Mouse (Mus musculus): Measurements from ENCODE around the gene Rock2. TPM values are rescaled to one million over a fixed set of nuclear protein-coding genes. Genes with fewer than 3 reads are reported as not detected.

The Rock2 gene
- total and polyA plus RNA-seq, 3 experiments: 2.5 to 74.6 (median 71.9) TPM

DNA sequence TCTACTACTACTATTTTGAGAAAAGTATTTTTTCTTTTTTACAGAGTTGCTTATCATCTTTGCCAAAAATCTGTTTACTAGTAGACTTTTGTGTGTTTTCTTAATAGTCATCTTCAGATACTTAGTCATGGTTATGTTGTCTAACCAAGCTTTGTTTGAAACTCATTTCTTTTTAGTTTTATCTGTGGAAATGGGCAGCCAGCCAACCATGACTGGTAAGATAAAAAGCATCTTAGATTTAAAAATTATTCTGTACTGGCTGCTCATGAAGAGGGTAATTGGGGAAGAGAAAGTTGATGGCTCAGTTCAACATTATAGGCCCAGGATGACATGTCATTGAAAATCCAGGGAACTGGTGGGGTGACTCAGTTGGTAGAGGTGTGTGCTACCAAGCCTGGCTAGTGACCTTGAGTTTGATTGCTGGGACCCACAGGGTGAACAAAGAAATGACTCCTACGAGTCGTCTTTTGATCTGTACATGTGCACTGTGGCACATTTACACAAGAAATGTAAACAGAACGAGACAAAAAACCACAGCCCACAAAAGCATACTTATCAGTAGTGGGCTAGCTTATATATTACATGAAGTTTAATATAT lies 6.0 kb downstream of the Rock2 start:
- peak; percentile 40 for DNase-seq

DNA sequence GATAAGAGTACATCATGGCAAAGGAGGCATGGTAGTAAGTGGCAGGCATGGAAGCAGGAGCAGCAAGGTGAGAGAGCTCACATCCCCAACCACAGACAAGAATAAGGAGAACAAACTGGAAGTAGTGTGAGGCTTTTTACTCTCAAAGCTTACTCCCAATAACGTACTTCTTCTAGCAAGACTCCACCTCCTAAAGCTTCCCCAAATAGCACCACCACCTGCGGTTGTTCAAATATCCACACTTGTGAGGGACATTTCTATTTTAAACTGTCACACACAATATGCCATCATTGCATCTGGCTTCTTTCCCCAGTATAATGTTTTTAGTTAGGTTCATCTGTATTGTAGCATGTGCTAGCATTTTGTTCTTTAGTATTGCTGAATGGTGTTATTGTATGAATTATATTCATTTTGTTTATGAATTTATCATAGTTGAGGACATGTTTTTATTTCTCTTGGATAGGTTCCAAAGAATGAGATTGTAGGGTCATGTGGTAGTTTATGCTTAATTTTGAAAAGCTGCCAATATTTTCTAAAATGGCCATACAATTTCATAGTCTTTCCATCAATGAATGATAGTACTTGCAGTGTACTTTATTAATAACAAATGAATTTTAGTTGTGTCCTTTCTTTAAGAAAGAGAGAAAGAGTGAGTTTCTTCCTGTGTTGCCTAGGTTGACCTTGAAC lies 9.4 kb downstream of the Rock2 start:
- no peak for DNase-seq

DNA sequence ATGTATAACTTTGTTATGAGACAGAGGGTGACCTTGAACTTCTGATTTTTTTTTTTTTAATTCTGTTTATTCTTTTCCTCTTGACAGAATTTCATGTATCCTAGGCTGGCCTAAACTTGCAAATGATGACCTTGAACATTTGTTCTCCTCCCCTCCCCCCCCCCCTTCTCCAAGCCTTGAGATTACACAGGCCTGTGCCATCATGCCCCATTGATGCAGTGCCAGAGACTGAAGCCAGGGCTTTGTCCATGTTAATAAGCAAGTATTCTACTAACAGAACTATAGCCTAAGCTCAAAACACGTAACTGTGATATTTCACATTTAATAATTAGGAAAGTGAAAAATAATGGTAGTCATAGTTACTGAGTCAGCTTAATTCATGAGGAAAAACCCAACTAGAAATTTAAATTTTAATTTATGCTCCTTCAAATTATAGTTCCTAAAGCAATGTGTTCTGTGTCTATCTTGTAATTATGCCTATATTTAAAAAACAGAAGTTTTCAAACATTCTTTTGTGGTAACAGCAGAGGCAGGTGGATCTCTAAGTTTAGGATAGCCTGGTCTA lies 12.7 kb downstream of the Rock2 start:
- peak; percentile 48 for DNase-seq

DNA sequence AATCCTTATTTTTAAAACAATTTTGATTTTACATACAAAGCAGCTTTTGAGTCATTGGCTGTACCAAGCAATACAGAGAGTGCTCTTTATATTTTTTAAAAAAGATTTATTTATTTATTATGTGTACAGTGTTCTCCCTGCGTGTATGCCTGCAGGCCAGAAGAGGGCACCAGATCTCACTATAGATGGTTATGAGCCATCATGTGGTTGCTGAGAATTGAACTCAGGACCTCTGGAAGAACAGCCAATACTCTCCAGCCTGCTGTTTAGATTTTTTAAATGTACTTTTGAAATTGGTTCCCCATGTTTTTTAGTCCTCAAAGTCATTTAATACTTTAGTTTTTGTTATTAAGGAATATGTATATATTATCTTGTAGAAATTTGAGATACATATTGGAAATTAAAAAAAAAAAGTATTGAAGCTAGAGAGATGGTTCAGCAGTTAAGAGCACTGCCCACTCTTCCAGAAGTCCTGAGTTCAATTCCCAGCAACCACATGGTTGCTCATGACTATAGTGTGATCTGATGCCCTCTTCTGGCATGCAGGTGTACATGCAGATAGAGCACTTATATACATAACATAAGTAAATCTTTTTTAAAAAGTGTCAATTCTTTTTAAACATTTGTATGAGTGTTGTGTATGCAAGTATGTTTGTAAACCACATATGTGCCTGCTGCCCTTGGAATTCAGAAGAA lies 13.4 kb downstream of the Rock2 start:
- DNase-seq: no peak

DNA sequence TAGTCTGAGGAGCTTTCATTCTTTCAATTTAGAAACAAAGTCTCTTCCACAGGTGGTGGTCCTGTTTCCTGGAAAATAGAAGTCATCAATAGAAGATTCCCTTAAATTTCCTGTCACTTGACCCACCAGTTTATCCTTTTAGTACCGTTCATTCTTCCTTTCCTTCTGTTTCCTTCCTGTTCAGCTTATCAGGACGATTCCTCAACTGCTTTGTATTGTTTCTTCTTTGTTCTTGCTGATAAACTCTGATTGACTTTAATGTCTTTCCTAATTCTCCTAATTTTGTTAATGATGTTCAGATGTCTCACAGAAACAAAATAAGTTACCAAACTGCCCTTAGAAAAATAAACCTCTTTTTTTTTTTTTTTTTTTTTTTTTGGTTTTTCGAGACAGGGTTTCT lies 16.8 kb downstream of the Rock2 start:
- DNase-seq: no peak

DNA sequence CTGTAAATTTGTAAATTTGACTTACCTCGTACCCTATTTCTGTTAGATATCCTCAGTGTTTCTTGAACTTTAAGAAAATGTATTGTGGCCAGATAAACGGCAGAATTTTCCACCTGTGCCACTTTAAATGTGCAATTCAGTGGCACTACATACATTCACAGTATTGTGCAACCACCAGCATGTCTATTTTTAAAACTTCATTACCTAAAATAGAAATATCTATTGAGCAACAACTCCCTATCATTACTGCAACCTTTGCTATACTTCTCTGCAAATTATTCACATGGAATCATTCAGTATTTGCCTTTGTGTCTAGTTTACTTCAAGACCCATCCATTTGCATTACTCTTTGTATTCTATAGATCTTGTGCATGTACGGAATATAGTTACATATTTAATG lies 17.9 kb downstream of the Rock2 start:
- no peak for DNase-seq

DNA sequence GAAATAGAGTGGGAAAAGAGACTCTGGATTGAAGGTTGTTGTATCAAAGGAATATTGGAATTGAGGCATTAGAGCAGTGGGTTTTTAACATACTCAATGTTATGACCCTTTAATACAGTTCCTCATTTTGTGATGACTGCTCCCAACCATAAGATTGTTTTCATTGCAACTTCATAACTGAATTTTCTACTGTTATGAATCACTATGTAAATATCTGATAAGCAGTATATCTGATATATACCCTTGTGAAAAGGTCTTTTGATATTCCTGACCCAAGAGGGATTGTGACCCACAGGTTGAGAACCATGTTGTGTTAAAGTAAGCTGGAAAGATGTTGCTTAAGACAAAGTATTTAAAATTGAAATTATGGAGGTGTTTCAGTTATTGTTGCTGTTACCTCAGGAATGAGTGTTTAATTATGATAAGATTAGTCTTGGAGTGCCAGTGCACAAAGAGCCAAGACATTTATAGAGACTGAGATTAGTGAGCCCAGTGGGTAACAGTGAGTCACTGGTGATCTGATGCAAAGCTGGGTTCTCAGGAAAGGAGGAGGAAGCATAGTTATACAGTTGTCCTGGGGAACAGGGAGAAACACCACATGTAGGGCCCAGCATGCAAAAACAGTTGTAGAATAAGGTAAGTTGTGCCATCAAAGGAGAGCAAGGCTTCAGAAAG lies 25.6 kb downstream of the Rock2 start:
- peak; percentile 29 for DNase-seq

DNA sequence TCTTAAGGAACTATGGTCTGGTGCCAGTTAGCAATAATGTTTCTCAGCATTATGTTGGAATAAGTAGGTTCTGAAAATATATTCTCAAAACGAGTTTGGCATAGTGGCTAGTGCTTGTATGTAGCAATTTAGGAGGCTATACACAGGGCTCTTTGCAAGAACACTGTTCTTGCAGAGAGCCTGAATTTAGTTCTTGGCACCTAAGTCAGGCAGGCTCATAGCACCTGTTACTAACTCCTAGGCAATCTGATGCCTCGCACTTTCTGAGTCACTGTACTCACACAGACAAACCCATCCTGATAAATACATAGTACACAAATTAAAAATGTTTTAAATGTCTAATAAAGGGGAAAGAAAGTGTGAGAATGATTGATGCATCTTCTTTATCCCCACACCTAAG lies 33.2 kb downstream of the Rock2 start:
- DNase-seq: no peak

DNA sequence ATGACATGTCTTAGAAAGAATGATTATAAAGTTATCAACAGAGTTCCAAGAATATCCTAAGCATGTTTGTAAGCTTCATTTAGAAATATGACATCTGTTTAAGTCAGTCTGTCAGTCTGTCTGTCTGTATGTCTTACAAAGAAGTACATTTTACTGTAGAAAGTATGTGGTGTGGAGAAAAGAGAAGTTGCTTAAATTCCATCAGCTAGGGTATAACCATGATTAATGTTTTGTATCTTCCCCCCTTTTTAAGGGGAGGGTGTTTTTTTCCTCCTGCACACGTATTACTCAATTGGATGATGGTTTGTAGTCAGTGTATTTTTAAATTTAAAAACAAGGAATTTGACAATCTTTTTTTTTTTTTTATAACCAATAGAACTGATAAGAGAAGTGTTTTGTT lies 39.7 kb downstream of the Rock2 start:
- no peak for DNase-seq

DNA sequence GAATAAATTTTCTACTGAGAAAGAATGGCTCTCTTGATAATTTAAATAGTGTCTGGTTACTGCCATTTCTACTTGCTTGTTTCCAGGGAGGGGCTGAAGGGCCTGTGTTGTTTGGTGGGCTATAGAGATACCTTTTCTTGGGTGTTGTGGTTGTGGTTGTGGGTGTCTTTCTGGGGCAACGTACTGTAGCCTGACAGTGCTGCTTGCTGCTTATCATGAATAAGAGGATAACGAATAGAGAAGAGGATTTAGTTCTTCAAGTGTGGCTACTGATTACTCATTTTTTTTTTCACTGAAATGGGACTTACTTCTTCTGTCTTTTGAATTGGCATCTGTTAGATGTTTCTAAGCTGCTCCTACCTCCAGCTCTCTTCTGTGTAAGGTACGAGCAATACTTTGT lies 47.3 kb downstream of the Rock2 start:
- no peak for DNase-seq

DNA sequence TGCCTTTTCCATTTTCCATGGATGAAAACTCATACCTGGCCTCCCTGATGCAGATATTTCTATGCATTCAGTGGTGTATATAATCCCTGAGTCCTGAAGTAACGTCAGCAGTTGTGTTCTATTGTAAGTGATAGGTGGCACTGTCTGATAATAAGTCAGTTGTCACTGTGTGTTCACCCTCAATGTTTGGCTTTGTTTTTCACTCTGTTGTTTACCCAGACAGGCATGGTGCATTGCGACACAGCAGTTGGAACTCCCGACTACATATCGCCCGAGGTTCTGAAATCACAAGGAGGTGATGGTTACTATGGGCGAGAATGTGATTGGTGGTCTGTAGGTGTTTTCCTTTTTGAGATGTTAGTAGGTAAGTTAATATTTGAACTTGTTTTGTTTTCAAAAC lies 53.5 kb downstream of the Rock2 start:
- DNase-seq: no peak

DNA sequence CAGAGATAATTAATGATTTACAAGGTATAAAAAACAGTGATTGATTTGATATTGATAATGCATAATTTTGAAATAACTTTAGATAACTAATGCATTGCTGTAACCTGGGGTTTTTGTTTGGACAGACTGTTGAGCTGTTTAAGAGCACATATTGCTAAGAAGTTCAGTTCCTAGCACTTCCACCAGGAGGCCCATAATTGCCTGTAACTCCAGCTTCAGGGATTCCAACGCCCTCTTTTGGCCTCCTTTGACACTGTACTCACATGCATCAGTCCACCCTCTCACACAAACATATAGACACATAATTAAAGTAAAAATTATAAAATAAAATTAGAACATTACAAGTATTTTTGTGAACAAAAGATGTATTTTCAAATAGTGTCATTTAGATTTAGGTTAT lies 64.2 kb downstream of the Rock2 start:
- no peak for DNase-seq

DNA sequence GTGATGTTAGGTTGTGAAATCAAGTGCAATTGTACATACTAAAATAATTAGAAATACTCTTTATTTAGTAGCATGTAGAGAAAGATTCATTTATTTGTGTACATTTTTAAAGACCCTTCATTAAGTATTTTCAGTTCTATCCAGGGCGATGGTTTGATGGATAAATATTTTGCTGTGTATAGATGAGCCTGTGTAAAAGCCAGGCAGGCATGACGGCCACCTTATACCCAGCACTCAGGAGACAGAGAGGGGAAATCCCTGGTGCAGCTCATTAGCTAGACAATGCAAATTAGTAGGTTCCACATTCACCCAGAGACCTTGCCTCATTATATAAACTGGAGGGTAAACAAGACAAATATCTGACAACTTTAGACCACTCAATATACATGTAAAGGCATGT lies 68.7 kb downstream of the Rock2 start:
- no peak for DNase-seq

DNA sequence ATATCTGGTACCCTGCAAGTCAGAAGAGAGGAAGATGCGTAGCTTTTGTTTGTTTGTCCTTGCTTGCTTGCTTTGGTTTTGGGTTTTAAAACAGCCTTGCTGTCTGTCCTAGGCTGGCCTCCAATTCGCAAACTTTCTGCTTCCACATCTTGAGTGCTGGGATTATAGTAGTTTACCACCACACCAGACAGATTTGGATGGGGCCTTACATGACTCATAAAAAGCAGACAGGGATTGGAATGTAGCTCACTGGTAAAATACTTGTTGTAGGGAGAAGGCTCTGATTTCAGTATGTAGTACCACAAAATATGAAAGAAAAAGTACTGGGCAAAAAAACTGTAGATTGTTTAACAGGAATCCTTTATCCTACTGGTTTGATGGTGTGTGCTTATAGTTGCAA lies 72.1 kb downstream of the Rock2 start:
- DNase-seq: no peak

DNA sequence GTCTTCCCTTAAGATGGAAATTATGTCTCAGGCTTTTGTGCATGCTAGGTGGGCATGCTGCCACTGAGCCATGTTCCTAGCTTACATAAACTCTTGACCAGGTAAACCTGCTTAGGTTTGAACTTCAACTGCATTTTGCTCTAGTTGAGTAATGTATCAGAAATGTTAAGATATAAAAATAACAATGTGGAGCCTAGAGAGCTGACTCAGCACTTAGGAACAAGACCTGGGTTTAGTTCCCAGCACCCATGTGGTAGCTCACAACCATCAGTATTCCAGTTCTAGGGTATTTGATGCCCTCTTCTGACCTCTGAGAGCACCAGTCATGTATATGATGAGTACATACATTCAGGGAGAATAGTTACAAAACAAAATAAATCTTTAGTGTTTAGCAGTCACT lies 82.4 kb downstream of the Rock2 start:
- DNase-seq: no peak

DNA sequence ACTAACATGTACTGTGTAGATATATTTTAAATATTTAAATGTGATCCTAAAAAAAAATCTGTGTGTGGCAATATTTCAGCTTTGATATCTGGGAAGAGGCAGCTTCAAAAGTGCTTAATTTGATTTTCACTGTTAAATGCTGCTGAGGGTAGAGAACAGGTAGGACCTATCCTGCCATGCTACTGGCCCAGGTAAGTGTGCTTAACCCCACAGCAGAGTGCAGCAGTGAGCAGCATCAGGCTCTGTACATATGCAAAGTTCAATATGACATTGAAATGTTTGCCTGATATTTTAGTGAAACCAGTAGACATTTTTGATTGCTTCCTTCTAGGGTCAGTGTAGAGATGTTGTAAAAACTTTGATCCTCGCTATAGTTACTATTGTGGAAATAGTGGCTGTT lies 91.1 kb downstream of the Rock2 start:
- DNase-seq: no peak

DNA sequence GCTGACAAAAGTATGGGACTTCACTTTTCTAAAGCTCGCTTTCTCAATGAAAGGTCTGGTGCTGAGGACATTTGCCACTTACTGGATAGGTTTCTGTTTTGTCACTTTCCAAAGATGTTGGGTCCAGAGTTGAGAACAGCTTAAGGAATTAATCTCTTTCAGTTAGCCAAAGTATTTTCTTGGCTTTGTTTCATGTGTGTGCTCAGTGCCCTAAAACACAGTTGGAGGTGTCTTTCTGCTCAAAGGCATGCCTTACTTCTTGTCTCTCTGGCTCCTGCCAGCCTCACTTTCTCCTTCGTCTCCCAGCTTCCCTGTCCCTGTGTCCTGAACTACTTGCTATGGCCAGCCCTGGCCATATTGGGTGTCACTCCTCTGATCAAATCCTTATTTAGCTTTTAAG lies 96.7 kb downstream of the Rock2 start:
- no peak for DNase-seq

DNA sequence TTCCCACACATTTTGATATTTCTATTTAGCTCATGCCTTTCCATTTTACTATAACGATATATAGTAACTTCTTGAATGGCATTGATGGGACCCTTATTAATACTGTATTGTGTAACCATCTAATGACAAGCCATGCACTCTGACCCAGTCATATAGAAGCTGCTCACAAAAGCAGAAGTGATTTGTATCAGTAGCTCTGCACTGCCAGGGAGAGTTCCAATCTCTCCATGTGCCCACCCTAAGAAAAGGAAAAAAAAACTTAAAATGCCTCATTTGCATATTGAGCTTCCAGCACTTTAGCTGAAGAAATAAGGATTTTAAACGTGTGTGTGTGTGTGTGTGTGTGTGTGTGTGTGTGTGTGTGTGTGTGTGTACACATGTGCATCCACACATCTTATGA lies 97.7 kb downstream of the Rock2 start:
- no peak for DNase-seq

DNA sequence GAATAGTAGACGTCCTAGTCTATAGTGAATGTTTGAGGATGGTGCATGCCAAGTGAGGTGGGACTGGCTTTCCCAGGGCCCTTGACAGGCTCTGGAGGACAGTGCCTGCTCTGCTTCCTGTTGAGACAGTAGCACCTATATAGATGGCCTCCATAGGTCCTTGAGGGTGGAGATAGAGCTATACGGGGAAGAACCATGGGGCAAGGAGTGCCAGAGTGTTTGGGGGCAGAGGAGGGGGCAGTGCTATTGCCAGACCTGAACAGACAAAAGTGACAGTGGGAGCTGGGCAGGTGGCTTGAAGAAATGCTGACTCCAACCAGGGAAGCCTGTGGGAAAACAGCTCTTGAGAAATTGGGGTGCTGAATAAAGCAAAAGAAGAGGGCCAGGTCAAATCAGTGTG lies 99.6 kb downstream of the Rock2 start:
- peak; percentile 1 for DNase-seq

DNA sequence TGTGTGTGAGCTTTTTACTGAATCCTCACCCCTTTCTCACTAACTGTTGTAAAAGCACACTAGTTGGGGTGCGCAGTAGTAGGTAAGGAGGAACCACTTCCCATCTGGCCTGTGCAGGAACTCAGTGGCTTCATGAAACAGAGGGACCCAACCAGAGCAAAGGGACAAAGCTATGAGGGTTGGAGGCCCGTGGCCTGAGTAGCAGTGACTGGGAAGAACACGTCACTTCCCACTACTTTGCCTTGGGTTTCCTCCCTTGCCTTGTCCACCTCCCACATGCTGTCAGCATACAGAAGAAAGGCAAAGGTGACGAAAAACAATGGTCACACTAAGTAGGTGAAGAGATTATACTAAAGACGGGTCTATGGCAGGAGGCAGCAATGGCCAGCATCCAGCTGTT lies 101.6 kb downstream of the Rock2 start:
- no peak for DNase-seq

DNA sequence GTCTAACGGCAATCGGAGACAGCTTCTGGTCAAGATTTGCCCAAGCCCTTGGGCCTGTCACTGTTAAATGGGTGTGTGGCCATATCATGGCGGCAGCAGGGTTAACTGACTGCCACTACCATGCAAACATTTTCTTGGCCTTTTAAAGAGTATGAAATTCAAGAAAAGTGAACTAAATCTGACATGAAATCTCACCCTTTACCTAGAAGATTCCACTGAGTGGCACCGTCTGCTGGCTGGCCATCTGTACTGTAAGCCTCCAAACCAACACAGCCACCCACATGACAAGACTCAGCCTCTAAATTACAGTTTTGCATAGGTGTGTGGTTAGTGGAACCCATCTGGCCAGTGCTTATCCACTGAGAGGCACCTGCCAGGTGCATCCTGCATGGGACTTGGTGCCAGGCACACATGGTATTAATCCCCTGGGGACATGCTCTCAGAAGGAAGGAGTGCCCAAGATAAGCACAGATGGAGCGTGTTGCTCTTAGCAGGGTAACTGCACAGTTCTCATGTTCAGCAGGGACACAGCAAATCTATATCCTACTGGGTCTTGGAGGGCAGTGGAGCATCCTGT lies 102.3 kb downstream of the Rock2 start:
- no peak for DNase-seq

DNA sequence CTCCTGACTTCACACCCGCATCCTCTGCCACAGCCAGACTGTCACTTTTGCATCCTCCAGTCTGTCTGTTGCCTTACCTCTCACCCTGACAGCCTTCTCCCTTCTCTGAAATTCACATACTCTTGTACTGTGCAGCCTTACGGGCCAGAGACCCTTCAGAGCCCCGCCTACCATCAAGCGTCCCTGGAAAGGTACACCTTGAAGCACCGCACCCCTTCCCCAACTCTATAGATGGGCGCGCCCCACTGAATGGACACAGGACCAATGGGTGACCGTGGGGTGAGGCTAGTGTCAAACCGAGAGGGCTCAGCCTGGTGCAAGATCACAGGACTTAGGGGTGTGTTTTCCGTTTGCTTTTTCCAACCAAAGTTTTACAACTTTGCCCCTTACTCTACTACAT lies 104.5 kb downstream of the Rock2 start:
- no peak for DNase-seq
